Mouse (Mus musculus) embryo, embryonic 10.5 days (tissue): Measurements from ENCODE around the gene Adamts16.
A peak's percentile ranks its signal among the peaks of the same experiment; 100 is the strongest.

ENCODE experiments used
- DNase-seq: peaks from one replicate; pipeline ENCODE4 v3.0.0-alpha.2; 2015; ENCODE audit warnings: low spot score

The Adamts16 gene

GRCm38 (mm10) chr13:70832593-70833138 lies 8.9 kb downstream of the Adamts16 start:
- DNase-seq: no peak

- no peak for DNase-seq
These were observed 10.6 kb downstream of the Adamts16 start for GRCm38 (mm10) chr13:70831041-70831440.

- DNase-seq: no peak
These were observed 14.1 kb downstream of the Adamts16 start for GRCm38 (mm10) chr13:70827507-70827906.

- no peak for DNase-seq
These were observed 16.3 kb downstream of the Adamts16 start for GRCm38 (mm10) chr13:70825265-70825664.

DNA sequence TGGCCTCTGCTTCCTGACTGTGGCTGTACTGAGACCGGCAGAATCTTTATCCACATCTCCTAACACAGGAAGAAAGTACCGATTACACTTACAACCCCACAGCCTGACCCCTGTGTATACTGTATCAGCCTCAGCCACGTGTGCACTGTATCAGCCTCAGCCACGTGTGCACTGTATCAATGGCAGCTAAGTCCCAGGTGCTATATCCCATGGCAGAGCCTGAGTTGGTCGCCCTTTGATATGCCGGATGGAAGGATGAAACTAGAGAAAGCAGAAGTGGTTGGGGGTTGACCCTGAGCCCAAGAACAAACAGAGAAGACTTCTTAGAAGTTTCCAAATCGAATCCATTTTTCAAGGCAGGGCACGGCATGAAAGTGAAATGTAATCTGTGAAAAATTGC lies 17.9 kb downstream of the Adamts16 start:
- DNase-seq: no peak

GRCm38 (mm10) chr13:70818982-70819381 lies 22.6 kb downstream of the Adamts16 start:
- DNase-seq: no peak

DNA sequence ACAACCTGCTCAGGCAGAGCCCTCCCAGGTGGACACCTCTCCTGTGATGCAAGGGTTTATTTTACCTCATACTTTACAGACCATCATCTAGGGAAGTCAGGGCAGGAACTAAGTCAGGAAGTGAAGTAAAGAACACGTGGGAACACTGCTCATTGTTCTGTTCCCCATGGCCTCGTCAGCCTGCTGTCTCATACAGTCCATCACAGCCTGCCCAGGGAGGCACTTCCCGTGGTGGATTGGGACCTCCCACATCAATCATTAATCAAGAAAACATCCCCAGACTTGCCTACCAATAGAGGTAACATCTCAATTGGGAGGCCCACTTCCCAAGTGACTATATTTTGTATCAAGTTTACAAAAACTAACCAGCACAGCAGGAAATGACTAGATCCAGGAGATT lies 27.2 kb downstream of the Adamts16 start:
- DNase-seq: no peak

DNA sequence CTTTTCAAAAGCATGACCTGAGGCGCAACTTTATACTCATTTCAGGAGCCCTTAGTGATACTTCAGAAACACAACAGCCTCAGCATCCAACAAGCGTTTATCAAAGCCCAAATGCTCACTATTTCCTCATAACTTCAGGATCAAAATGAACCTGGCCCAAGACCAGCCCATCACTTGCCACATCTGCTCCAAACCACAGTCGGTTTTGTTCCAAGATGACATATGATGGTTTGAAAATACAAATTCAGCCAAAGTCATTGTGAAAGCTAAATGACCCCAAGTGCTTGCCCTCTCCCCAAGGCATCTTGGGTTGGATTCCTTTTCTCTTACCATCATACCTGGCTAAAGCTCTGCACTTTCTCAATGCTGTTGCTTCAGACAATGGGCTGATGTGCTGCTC lies 36.1 kb downstream of the Adamts16 start:
- no peak for DNase-seq

DNA sequence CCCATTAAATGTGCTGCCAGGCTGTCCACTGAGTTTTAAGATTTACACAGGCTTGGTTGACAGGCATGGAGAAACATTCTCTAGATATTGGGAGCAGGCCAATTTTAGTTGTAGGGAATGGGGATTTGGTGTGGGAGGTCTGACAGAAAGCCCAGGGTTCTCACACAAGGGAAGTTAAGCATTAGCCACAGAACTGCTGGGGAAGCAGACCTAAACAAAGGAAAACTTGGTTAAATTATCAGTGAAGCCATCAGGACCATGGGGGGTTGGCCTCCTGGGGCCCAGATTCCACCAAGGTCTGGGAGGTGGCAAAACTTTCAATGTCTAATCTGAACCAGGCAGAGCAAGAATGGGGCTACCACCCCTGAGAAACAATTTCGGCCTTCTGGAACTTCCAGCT lies 38.8 kb downstream of the Adamts16 start:
- no peak for DNase-seq

DNA sequence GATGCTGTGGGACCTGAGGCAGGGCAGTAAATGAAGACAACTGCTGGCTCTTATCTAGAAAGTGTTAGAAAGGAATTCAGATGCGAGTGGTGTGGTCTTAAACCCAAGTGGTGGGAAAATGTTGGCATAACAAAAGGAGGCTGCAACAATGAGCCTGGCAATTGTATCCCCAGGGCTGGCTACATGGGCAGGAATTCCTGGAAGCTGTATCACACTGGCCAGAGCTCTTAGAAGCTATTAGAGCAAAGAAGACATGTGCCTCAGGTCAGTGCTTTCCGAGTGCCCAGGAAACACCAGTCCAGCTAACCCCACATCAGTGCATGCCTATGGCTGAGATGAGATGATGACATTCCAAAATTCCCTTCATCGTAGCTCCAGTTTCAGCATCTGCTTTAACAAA lies 42.3 kb downstream of the Adamts16 start:
- no peak for DNase-seq

- no peak for DNase-seq
These were observed 43.2 kb downstream of the Adamts16 start for GRCm38 (mm10) chr13:70798396-70798795.

- DNase-seq: peak; percentile 56
These were observed 47.5 kb downstream of the Adamts16 start for GRCm38 (mm10) chr13:70794074-70794572.

- peak; percentile 5 for DNase-seq
These were observed 48.0 kb downstream of the Adamts16 start for GRCm38 (mm10) chr13:70793660-70794059.

GRCm38 (mm10) chr13:70792950-70793349 lies 48.7 kb downstream of the Adamts16 start:
- DNase-seq: no peak

GRCm38 (mm10) chr13:70789806-70790205 lies 51.8 kb downstream of the Adamts16 start:
- DNase-seq: no peak

DNA sequence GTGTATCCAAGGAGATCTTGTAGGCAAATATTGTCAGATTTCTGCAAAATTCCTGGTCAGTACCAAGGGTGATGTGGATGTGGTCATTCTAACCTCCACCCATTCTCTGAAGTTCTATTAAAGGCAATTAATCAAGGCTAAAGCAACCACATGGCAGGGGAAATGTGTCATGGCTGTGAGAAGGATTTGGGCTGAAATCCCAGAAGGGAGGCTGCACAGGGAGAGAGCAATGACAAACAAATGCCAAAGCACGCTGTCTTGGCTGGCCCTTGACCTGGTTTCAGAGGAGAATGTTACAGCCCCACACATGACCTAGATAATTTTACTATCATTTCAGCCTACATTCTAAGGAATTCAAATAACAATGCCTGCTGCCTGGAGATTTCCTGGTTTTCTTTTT lies 52.6 kb downstream of the Adamts16 start:
- no peak for DNase-seq

- DNase-seq: no peak
These were observed 56.5 kb downstream of the Adamts16 start for GRCm38 (mm10) chr13:70785078-70785477.

GRCm38 (mm10) chr13:70784126-70784525 lies 57.5 kb downstream of the Adamts16 start:
- no peak for DNase-seq

DNA sequence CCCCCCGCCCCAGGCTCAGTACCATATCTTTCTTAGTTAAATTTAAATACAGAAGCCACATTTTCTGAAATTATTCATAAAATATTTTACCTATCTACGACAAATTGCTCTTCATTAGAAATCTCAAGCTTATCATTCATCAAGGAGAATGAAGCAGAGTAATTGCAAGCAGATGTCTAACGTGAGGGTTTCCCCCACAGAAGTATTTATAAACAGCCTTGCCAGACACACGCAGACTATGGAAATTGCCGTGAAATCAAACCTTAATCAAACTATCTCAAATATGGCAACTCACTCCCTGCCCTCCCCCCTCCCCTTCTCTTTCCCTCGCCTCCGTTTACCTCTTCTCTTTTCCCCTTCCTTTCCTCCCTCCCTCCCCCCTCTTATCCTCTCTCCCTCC lies 61.8 kb downstream of the Adamts16 start:
- DNase-seq: peak; percentile 33

DNA sequence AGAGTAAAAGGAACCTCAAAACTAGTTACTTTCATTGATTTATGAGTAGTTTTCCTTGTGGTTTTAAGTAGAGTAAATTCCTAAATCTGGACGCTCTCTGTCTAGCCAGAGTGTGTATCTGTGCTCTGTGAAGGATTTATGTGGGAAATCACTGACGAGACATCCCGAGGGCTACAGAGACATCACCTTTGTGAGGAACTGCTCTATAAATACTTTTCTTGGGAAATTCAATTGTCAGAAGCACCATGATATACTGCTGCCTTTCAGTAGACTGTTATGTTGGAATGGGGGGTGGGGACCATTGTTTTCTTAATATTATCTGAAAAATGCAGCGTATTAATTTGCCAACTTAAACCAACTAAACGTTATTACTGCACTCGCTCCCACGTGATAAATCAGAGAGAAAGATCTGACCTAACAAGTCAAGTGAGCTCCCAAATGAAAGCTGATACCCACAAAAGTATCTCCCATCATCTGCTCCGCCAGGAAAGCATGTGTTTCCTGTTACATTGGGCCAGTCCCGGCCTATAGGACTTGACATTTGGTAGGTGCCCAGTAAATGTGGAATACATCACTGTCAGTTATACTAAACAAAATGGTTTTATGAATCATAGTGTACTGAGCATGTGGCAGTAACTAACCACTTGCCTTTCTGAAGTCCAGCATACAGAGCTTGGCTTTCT lies 62.6 kb downstream of the Adamts16 start:
- peak; percentile 66 for DNase-seq

DNA sequence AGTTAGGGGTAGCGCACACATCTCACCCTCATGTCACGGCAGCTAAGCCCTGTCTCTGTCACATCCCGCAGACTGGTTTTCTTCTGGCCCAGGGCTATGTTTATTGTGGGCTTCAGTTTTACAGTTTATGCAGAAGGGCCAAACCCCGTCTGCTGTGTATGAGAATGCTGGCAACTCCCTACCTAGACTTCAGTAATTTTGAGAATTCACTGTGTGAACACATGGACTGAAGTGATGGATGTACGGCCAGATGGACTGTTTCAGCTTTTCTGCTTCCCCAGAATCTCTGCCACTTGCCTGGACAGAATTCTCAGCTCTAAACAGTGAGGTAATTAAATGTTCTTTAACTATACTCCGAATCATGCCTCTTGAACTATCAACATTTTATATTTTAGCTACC lies 70.5 kb downstream of the Adamts16 start:
- DNase-seq: no peak

DNA sequence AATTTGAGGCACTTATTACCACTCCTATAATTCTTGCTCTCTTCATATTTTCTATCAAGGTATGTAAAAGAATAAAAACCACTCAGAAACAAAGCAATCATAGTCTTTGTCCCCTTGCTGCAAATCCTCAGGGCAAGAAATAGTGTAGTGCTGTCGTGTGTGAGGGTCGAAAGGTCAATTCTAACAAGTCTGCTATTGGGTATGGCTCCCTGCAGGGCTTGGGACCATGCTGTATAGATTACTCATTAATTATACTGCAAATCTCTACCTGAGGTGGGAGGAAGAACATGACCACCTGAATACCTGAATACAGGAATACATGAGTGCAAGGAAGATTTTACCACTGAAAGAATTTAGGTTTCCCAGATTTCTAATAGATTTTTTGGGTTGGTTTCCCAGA lies 72.5 kb downstream of the Adamts16 start:
- no peak for DNase-seq

DNA sequence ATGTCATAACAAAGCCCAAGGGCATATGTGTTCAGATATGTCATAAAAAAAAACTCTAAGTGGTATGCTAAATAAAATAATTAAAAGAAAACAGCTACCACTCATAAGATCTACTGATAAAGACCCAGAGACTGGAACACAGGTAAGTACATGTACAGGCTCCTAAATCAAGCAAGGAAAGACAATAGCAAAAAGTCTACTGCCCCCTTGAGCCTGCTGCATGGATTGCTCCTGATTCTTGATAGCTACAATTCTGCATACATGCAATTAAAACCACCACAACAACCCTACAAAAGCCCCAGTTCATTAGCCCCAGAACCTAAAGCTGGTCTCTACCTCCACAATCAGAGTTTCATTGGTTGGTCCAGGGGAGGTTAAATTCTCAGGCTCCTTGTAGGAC lies 74.1 kb downstream of the Adamts16 start:
- DNase-seq: peak; percentile 17

DNA sequence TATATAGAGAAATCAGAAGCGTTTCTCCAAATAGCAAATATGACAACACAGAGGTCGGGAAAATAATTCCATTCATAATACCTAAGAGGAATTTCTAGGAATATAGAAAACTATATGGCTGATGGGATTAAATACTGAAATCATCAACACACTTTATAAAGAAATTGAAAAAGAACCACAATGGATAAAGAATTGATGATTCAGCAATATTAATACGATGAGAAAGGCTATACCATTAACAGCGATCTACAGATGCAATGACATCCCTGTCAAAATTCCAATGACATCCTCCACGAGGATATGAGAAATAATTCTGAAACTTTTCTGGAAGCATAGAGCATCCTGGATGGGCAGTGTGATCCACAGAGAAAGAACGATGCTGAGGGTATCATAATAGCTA lies 76.9 kb downstream of the Adamts16 start:
- DNase-seq: no peak
